Mouse (Mus musculus): ENCODE measurements around the gene Gtpbp2. TPM values are rescaled to one million over a fixed set of nuclear protein-coding genes. Genes with fewer than 3 reads are reported as not detected.
A peak's percentile ranks its signal among the peaks of the same experiment; 100 is the strongest.

Gene Gtpbp2
- polyA plus RNA-seq, 1 experiment from 2014 or later: 32.6 TPM

DNA sequence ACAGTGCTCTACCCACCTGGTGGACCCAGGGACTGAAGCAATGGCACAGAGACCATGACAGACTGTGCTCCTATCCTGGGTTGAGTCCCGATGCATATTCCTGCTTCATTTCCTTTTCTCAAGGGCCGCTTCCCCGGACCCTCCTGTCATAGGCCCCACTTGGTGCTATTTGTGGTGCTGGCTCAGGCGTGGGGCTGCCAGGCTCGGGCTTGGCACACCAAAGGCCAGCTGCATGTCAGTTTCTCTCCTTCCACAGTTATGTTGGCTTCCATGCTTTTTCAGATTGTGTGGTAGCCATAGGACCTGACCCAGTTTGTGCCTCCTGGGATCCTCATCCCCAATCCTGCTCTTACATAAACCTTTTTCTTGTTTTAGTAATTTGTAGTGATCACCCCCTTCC is 7.9 kb downstream of the Gtpbp2 start:
- no peak overlapping the region for H3K9ac ChIP-seq
- no peak overlapping the region for H3K4me3 ChIP-seq
- no peaks in the 10 kb centered on the region for H3K27me3 ChIP-seq (replicated peaks)
- H3K27ac ChIP-seq: peak overlapping the region; percentile 73; the same call in 1 of the 2 replicates
- no peaks in the 10 kb centered on the region for H3K9me3 ChIP-seq (replicated peaks)
- no peak overlapping the region for H3K4me2 ChIP-seq
- no peak for ATAC-seq
- WGBS (ENCODE audit: insufficient replicate concordance): 83% methylated on average over 5 of the region's 5 CpGs
- peaks cover 99% of the 10 kb centered on the region for H3K36me3 ChIP-seq
- H3K4me1 ChIP-seq: peaks cover 22% of the 10 kb centered on the region

DNA sequence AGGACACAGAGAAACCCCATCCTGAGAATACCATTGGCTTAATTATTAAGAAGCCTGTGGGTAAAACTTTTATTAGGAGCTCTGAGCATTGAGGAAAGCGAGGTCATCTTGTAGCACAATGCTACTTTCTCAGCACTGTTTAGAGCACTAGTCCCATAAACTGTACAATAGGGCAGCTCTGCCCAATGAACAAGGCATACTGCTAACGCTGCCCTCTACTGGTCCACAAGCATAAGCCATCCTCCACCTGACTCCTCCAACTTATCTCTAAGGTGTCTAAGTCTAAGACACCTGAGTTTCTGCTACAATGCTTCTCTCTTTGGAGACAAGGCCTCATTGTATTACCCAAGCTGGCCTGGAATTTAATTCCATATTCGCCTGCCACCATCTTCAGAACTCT is 9.7 kb downstream of the Gtpbp2 start:
- Histone ChIP-seq H3K9ac (no peak overlapping the region), H3K4me2 (no peak overlapping the region), H3K4me3 (no peak overlapping the region), H3K4me1 (peaks cover 20% of the 10 kb centered on the region), H3K36me3 (peaks cover 96% of the 10 kb centered on the region), H3K9me3 (replicated peaks) (no peaks in the 10 kb centered on the region), H3K27ac (peak overlapping the region; percentile 3; the same call in 1 of the 2 replicates), H3K27me3 (replicated peaks) (no peaks in the 10 kb centered on the region)
- 59% methylated on average over 3 of the region's 3 CpGs for WGBS (ENCODE audit: insufficient replicate concordance)
- ATAC-seq: no peak

DNA sequence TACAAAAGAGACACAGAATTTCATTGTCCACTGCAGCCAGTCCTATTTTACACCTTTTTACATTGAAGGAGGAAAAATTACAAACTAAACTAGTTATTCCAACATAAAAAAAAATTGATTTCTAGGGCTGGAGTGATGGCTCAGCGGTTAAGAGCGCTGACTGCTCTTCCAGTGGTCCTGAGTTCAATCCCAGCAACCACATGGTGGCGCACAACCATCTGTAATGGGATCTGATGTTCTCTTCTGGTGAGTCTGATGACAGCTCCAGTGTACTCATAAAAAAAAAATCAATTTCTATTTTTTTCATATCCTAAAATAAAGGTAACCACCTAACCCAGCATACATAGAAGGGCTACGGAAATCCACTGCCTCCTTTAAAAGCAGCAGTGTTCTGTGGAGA is 21.4 kb downstream of the Gtpbp2 start:
- Histone ChIP-seq H3K27ac (no peak overlapping the region), H3K4me2 (no peak overlapping the region), H3K4me3 (no peak overlapping the region), H3K27me3 (replicated peaks) (no peaks in the 10 kb centered on the region), H3K9me3 (replicated peaks) (no peaks in the 10 kb centered on the region), H3K9ac (no peak overlapping the region), H3K36me3 (peaks cover 100% of the 10 kb centered on the region), H3K4me1 (no peaks in the 10 kb centered on the region)
- ATAC-seq: no peak
- 89% methylated on average over 4 of the region's 4 CpGs for WGBS (ENCODE audit: insufficient replicate concordance)

GRCm38 (mm10) chr17:46188829-46189228 is 28.0 kb downstream of the Gtpbp2 start:
- ATAC-seq: no peak
- Histone ChIP-seq H3K27ac (no peak overlapping the region), H3K27me3 (replicated peaks) (no peaks in the 10 kb centered on the region), H3K9ac (no peak overlapping the region), H3K4me1 (no peaks in the 10 kb centered on the region), H3K36me3 (peaks cover 98% of the 10 kb centered on the region), H3K4me2 (no peak overlapping the region), H3K4me3 (no peak overlapping the region), H3K9me3 (replicated peaks) (no peaks in the 10 kb centered on the region)
- 86% methylated on average over 2 of the region's 2 CpGs for WGBS (ENCODE audit: insufficient replicate concordance)

GRCm38 (mm10) chr17:46201151-46201550 is 40.3 kb downstream of the Gtpbp2 start:
- Histone ChIP-seq H3K27me3 (replicated peaks) (no peaks in the 10 kb centered on the region), H3K9ac (peak overlapping the region; percentile 85), H3K4me3 (peak overlapping the region; percentile 91), H3K9me3 (replicated peaks) (no peaks in the 10 kb centered on the region), H3K27ac (peak overlapping the region; percentile 98; the same call in 1 of the 2 replicates), H3K36me3 (peaks cover 58% of the 10 kb centered on the region), H3K4me1 (peaks cover 34% of the 10 kb centered on the region), H3K4me2 (peak overlapping the region; percentile 90)
- no peak for ATAC-seq
- 35% methylated on average over 6 of the region's 6 CpGs for WGBS (ENCODE audit: insufficient replicate concordance)

DNA sequence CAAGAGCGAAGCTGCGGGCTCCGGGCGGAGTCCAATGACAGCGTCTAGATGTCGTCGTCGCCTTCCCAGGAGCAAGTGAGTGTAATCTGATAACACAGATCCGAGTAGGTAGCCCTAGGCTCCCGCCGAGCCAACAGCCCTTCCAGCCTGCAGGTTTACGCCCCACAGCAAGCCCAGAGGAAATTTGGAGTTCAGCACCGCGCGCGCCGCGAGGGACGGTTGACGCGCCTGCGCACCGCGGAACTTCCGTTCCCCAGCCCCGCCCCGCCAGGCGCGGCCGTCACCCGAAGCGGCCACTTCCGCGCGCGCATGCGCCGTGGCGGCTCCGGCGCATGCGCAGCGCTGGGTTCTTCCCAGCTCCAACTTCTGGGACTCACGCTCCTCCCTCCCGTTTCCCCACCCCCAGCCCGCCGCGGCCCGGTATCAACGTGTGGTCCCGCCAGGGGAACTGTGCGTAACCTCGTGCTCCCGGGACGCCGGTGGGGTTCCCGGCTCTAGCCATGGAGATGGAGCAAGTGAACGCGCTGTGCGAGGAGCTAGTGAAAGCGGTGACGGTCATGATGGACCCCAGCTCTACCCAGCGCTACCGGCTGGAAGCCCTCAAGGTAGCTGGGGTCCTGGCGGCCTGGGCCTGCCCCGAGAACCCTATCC is 41.7 kb downstream of the Gtpbp2 start, which contains the start of the genes Polh and Xpo5:
Gene Polh, minus strand, starts transcription at position 225 of the 651 bp plus-strand sequence.
Gene Xpo5, plus strand, starts transcription at position 362 of the 651 bp plus-strand sequence.
- Histone ChIP-seq H3K36me3 (peaks cover 58% of the 10 kb centered on the region), H3K4me3 (peak within 1 kb of the TSS; percentile 91), H3K4me1 (peaks cover 34% of the 10 kb centered on the region), H3K27me3 (replicated peaks) (no peaks in the 10 kb centered on the region), H3K27ac (peak within 1 kb of the TSS; percentile 98), H3K9ac (peak within 1 kb of the TSS; percentile 85), H3K9me3 (replicated peaks) (no peaks in the 10 kb centered on the region), H3K4me2 (peak within 1 kb of the TSS; percentile 90)
- WGBS (ENCODE audit: insufficient replicate concordance): under 1% methylated on average over 62 of the region's 66 CpGs
- ATAC-seq: peak; percentile 97

GRCm38 (mm10) chr17:46203078-46203477 is 42.2 kb downstream of the Gtpbp2 start:
- H3K9ac ChIP-seq: peak overlapping the region; percentile 85
- peaks cover 34% of the 10 kb centered on the region for H3K4me1 ChIP-seq
- H3K9me3 ChIP-seq (replicated peaks): no peaks in the 10 kb centered on the region
- no peaks in the 10 kb centered on the region for H3K27me3 ChIP-seq (replicated peaks)
- ATAC-seq: 0 out of 2 replicates have a peak, but pooled peaks have one; percentile 0
- WGBS (ENCODE audit: insufficient replicate concordance): 0% methylated on average over 20 of the region's 20 CpGs
- peak overlapping the region; percentile 98 for H3K27ac ChIP-seq
- H3K4me3 ChIP-seq: peak overlapping the region; percentile 91
- peak overlapping the region; percentile 90 for H3K4me2 ChIP-seq
- H3K36me3 ChIP-seq: peaks cover 58% of the 10 kb centered on the region

DNA sequence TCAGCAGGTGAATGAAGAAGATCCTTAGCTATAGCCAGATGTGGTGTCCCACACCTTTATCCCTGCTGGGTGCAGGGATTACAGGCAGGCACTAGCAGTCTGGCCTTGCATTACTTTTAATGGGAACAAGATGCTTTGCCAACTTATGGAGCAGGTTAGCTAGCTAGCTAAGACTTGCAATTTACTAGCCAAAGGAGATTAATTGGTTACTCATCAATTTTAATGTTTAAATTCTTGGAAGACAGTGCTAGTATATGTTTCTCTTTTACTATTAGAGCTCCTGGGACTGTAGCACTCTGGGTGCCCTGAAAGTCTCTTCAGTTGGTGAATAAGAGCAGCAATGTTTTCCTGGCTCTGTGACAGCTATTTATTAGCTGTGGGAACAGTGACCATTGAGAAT is 45.8 kb downstream of the Gtpbp2 start:
- Histone ChIP-seq H3K36me3 (peaks cover 73% of the 10 kb centered on the region), H3K27ac (no peak overlapping the region), H3K9ac (no peak overlapping the region), H3K27me3 (replicated peaks) (no peaks in the 10 kb centered on the region), H3K4me2 (no peak overlapping the region), H3K4me3 (no peak overlapping the region), H3K9me3 (replicated peaks) (no peaks in the 10 kb centered on the region), H3K4me1 (peaks cover 15% of the 10 kb centered on the region)
- ATAC-seq: no peak

- H3K36me3 ChIP-seq: peaks cover 99% of the 10 kb centered on the region
- 80% methylated on average over 3 of the region's 3 CpGs for WGBS (ENCODE audit: insufficient replicate concordance)
- no peak for ATAC-seq
Measured at GRCm38 (mm10) chr17:46210550-46210949, 49.7 kb downstream of the Gtpbp2 start.

More at GRCm38 (mm10) chr17:46210550-46210949, 49.7 kb downstream of the Gtpbp2 start:
- Histone ChIP-seq H3K4me1 (no peaks in the 10 kb centered on the region), H3K27ac (no peak overlapping the region), H3K4me3 (no peak overlapping the region), H3K9ac (no peak overlapping the region), H3K27me3 (replicated peaks) (no peaks in the 10 kb centered on the region), H3K9me3 (replicated peaks) (no peaks in the 10 kb centered on the region), H3K4me2 (no peak overlapping the region)

Other genes starting within 250 kb of the Gtpbp2 start
- 3.0 and 3.2 TPM in 2 replicates for gene Vegfa, start 128.7 kb upstream of the Gtpbp2 start, polyA plus RNA-seq (2016; fragmentation: Nextera tagmentation; extraction: Ambion mirVana)
- 107 and 110 TPM in 2 replicates for gene Mrps18a, start 50.0 kb upstream of the Gtpbp2 start, polyA plus RNA-seq (2016; fragmentation: Nextera tagmentation; extraction: Ambion mirVana)
- 0.72 and 1.5 TPM in 2 replicates for gene Rsph9, start 16.8 kb upstream of the Gtpbp2 start, polyA plus RNA-seq (2016; fragmentation: Nextera tagmentation; extraction: Ambion mirVana)
- 44.1 and 46.7 TPM in 2 replicates for gene Mad2l1bp, start 7.5 kb upstream of the Gtpbp2 start, polyA plus RNA-seq (2016; fragmentation: Nextera tagmentation; extraction: Ambion mirVana)
- gene Polh, start 41.6 kb downstream of the Gtpbp2 start, polyA plus RNA-seq (2016; fragmentation: Nextera tagmentation; extraction: Ambion mirVana): 24.6 and 25.0 TPM in 2 replicates
- 33.0 and 34.9 TPM in 2 replicates for gene Xpo5, start 41.8 kb downstream of the Gtpbp2 start, polyA plus RNA-seq (2016; fragmentation: Nextera tagmentation; extraction: Ambion mirVana)
- gene Polr1c, start 87.0 kb downstream of the Gtpbp2 start, polyA plus RNA-seq (2016; fragmentation: Nextera tagmentation; extraction: Ambion mirVana): 53.9 and 56.3 TPM in 2 replicates
- gene Yipf3, start 87.0 kb downstream of the Gtpbp2 start, polyA plus RNA-seq (2016; fragmentation: Nextera tagmentation; extraction: Ambion mirVana): 43.4 and 45.8 TPM in 2 replicates
- gene Lrrc73, start 92.5 kb downstream of the Gtpbp2 start, polyA plus RNA-seq (2016; fragmentation: Nextera tagmentation; extraction: Ambion mirVana): 0.12 and 0.14 TPM in 2 replicates
- 17.4 and 18.9 TPM in 2 replicates for gene Tjap1, start 122.0 kb downstream of the Gtpbp2 start, polyA plus RNA-seq (2016; fragmentation: Nextera tagmentation; extraction: Ambion mirVana)
- gene Dlk2, start 136.4 kb downstream of the Gtpbp2 start, polyA plus RNA-seq (2016; fragmentation: Nextera tagmentation; extraction: Ambion mirVana): not detected in 2 replicates
- gene Abcc10, start 167.3 kb downstream of the Gtpbp2 start, polyA plus RNA-seq (2016; fragmentation: Nextera tagmentation; extraction: Ambion mirVana): 2.4 and 2.9 TPM in 2 replicates
- 4.4 and 4.5 TPM in 2 replicates for gene Zfp318, start 222.7 kb downstream of the Gtpbp2 start, polyA plus RNA-seq (2016; fragmentation: Nextera tagmentation; extraction: Ambion mirVana)

Measured in liver, embryonic 12.5 days (tissue).